Mouse (Mus musculus): ENCODE measurements around the gene Spag6. TPM values are rescaled to one million over a fixed set of nuclear protein-coding genes. Genes with fewer than 3 reads are reported as not detected.

Spag6 gene
- not detected in 2 replicates for polyA plus RNA-seq (2015; fragmentation: Nextera tagmentation; extraction: Ambion mirVana)

GRCm38 (mm10) chr2:18693871-18694610, at the start of gene Spag6:
Gene Spag6 (plus strand): TSS chr2:18694032.

DNA sequence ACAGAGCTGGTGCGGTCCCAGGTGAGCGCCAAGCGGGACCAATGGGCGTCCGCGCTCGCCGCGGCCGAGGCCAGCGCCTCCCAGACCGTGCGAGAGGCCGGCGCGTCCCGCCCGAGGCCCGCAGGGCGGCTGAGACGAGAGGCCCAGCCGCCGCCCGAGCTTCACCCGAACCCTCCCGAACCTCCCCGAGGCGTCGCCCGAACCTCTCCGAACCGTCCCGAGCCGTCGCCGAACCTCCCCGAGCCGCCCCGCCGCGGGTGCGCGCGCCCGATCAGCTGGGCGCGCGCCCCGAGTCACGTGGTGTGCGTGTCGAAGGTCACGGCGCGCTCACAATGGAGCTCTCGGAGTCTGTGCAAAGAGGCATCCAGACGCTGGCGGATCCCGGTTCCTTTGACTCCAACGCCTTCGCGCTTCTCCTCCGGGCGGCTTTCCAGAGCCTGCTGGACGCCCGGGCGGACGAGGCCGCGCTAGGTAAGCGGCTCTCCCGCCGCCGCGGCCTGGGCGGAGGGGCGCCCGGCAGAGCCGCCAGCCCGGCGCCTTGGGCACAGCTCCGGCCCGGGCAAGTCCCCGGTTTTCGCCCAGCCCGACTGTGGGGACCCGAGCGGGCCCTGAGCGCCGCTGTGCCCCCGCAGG, 21.6 kb upstream of the Spag6 start, which contains the start of gene Commd3:
Gene Commd3, plus strand, starts transcription at position 252 of the 633 bp plus-strand sequence.

DNA sequence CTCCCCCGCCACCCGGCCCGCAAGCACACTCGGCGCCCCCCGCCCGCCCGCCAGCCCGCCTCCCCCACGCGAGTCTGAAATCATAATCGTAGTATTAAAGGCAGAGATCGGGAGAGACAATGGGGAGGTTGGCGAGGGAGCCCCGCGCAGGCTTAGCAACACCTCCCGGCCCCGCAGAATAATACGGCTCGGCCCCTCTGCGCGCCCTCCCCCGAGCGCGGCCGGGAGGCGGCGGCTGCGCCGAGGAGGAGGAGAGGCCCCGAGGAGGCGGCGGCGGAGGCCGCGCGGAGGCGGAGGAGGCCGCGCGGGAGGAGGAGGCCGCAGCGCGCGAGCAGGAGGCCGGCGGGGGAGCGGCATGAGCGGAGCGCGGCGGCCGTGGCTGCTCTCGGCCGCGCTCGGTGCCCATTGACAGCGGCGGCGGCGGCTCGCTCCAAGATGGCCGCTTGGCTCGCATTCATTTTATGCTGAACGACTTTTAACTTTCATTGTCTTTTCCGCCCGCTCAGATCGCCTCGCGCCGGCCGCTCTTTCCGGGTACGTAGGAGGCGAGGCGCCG, 16.8 kb upstream of the Spag6 start, which contains the start of gene Bmi1:
Gene Bmi1, plus strand, starts transcription at position 83 of the 556 bp plus-strand sequence.

Other genes starting within 250 kb of the Spag6 start
- gene Commd3, start 21.6 kb upstream of the Spag6 start, polyA plus RNA-seq (2015; fragmentation: Nextera tagmentation; extraction: Ambion mirVana), result 192 and 203 TPM in 2 replicates
- gene Bmi1, start 17.0 kb upstream of the Spag6 start, polyA plus RNA-seq (2015; fragmentation: Nextera tagmentation; extraction: Ambion mirVana), result 11.0 and 11.4 TPM in 2 replicates

Data from neural tube, postnatal 0 days (tissue).